Mouse (Mus musculus): Measurements from ENCODE around the gene Insr.
"Not testable (repeated sequence)": the region's sequence is repeated elsewhere in the genome, so short reads cannot be mapped to it uniquely, and the experiment has no call there.

The Insr gene

GRCm38 (mm10) chr8:3278934-3279720, at the start of gene Insr:
Gene Insr, minus strand, starts transcription at chr8:3279617.
- peak; percentile 92 to 94 for DNase-seq (ENCODE audit: low spot score in 2 of 2)

- DNase-seq (ENCODE audit: low spot score in 2 of 2), result no peak
Measured at GRCm38 (mm10) chr8:3327538-3328245, 48.3 kb upstream of the Insr start.

GRCm38 (mm10) chr8:3327056-3327455, 47.6 kb upstream of the Insr start:
- DNase-seq (ENCODE audit: low spot score in 2 of 2), result no peak

GRCm38 (mm10) chr8:3324253-3324652, 44.8 kb upstream of the Insr start:
- no peak for DNase-seq (ENCODE audit: low spot score in 2 of 2)

- DNase-seq (ENCODE audit: low spot score in 2 of 2), result not testable (repeated sequence)
Measured at GRCm38 (mm10) chr8:3319267-3319666, 39.9 kb upstream of the Insr start.

- DNase-seq (ENCODE audit: low spot score in 2 of 2), result no peak
Measured at GRCm38 (mm10) chr8:3316585-3316984, 37.2 kb upstream of the Insr start.

GRCm38 (mm10) chr8:3314345-3314744, 34.9 kb upstream of the Insr start:
- DNase-seq (ENCODE audit: low spot score in 2 of 2), result no peak

- no peak for DNase-seq (ENCODE audit: low spot score in 2 of 2)
Measured at GRCm38 (mm10) chr8:3313843-3314242, 34.4 kb upstream of the Insr start.

GRCm38 (mm10) chr8:3313417-3313816, 34.0 kb upstream of the Insr start:
- not testable (repeated sequence) for DNase-seq (ENCODE audit: low spot score in 2 of 2)

- DNase-seq (ENCODE audit: low spot score in 2 of 2), result no peak
Measured at GRCm38 (mm10) chr8:3311482-3311881, 32.1 kb upstream of the Insr start.

- DNase-seq (ENCODE audit: low spot score in 2 of 2), result no peak
Measured at GRCm38 (mm10) chr8:3309636-3310035, 30.2 kb upstream of the Insr start.

- DNase-seq (ENCODE audit: low spot score in 2 of 2), result not testable (repeated sequence)
Measured at GRCm38 (mm10) chr8:3308205-3308800, 28.9 kb upstream of the Insr start.

- DNase-seq (ENCODE audit: low spot score in 2 of 2), result no peak
Measured at GRCm38 (mm10) chr8:3302131-3302530, 22.7 kb upstream of the Insr start.

GRCm38 (mm10) chr8:3299322-3299721, 19.9 kb upstream of the Insr start:
- no peak for DNase-seq (ENCODE audit: low spot score in 2 of 2)

- DNase-seq (ENCODE audit: low spot score in 2 of 2), result no peak
Measured at GRCm38 (mm10) chr8:3285824-3286223, 6.4 kb upstream of the Insr start.

- no peak for DNase-seq (ENCODE audit: low spot score in 2 of 2)
Measured at GRCm38 (mm10) chr8:3284656-3285055, 5.2 kb upstream of the Insr start.

- DNase-seq (ENCODE audit: low spot score in 2 of 2), result no peak
Measured at GRCm38 (mm10) chr8:3281296-3281695, 1.9 kb upstream of the Insr start.

- DNase-seq (ENCODE audit: low spot score in 2 of 2), result peak; percentile 28 to 51
Measured at GRCm38 (mm10) chr8:3280266-3280910, 971 bp upstream of the Insr start.

GRCm38 (mm10) chr8:3279721-3280077, 282 bp upstream of the Insr start:
- no peak for DNase-seq (ENCODE audit: low spot score in 2 of 2)

- DNase-seq (ENCODE audit: low spot score in 2 of 2), result peak in 1 of 2 experiments; percentile 28
Measured at GRCm38 (mm10) chr8:3278181-3278820, 1.1 kb downstream of the Insr start.

- no peak for DNase-seq (ENCODE audit: low spot score in 2 of 2)
Measured at GRCm38 (mm10) chr8:3277266-3277665, 2.2 kb downstream of the Insr start.

- no peak for DNase-seq (ENCODE audit: low spot score in 2 of 2)
Measured at GRCm38 (mm10) chr8:3276009-3276408, 3.4 kb downstream of the Insr start.
